Mouse (Mus musculus): ENCODE results near the gene Btbd35f6.
"Not testable (repeated sequence)": the region's sequence is repeated elsewhere in the genome, so short reads cannot be mapped to it uniquely, and the experiment has no call there.

The Btbd35f6 gene

GRCm38 (mm10) chrX:33956440-33956839 lies at the start of gene Btbd35f6:
Gene Btbd35f6 (minus strand): TSS chrX:33956540.
- DNase-seq = not testable (repeated sequence)

- not testable (repeated sequence) for DNase-seq
Observed at GRCm38 (mm10) chrX:33986716-33987115, 30.4 kb upstream of the Btbd35f6 start, which contains the start of gene Gm21870. Gene Gm21870 (minus strand): TSS chrX:33986816.

GRCm38 (mm10) chrX:33930216-33930615 lies 26.1 kb downstream of the Btbd35f6 start:
- not testable (repeated sequence) for DNase-seq

GRCm38 (mm10) chrX:33928225-33928624 lies 28.1 kb downstream of the Btbd35f6 start:
- DNase-seq = not testable (repeated sequence)

- DNase-seq = not testable (repeated sequence)
Observed at GRCm38 (mm10) chrX:33926344-33926743, 30.0 kb downstream of the Btbd35f6 start.

GRCm38 (mm10) chrX:33925420-33925819 lies 30.9 kb downstream of the Btbd35f6 start:
- not testable (repeated sequence) for DNase-seq

Data from B cell, adult 2 months (primary cell).